Mouse (Mus musculus): Measurements from ENCODE around the gene Maml2.

DNA sequence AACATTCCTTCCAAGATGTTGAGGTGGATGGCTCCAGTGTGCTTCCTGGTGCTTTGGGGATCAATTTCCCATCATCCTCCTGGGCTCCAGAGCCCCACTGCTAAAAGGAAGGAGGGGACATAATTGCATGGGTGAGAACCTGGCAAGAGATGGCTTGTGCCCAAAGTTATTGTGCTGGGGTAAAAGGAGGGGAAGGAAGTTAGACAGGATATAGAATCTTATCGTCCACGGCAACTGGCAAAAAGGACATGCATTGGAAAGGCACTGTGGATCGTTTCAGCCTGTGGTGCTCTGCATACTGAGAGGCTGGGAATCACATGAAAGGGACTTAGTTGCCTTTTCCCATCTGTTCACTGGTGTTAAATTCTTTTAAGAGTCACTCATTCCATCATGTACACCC, 252.2 kb downstream of the Maml2 start:
- TF ChIP-seq CTCF (IDR thresholded peaks at IDR 0.05; ENCODE audit: control insufficient read depth, insufficient read depth, insufficient read length) (no peak), USF1 (IDR thresholded peaks at IDR 0.05; ENCODE audit: low read depth) (no peak), MAX (IDR thresholded peaks at IDR 0.05) (no peak), MYOD1 (IDR thresholded peaks at IDR 0.05; ENCODE audit: control insufficient read depth, insufficient read length, low read depth) (no peak), CEBPB (IDR thresholded peaks at IDR 0.05; ENCODE audit: low read depth) (no peak), FOSL1 (IDR thresholded peaks at IDR 0.05; ENCODE audit: insufficient read depth, low read length, poor library complexity, severe bottlenecking) (no peak)

All from C2C12 (cell line).